Mouse (Mus musculus) midbrain, embryonic 14.5 days (tissue): ENCODE measurements at regions not wholly inside any gene's neighbourhood (a gene's known extent, or its start where the extent isn't known, plus 50 kb on each side); places are given as distances from the start of the nearest gene placed in this dataset.

Experiments used
- ATAC-seq: fragments of 200-750 bp; cut with Nextera tagmentation; 2 replicates; pipeline ENCODE4 v1.8.0; 2017; ENCODE audit warnings: moderate number of reproducible peaks, moderate library complexity; ENCODE audit not compliant: low FRiP score, low TSS enrichment
- DNase-seq: peaks from one replicate; pipeline ENCODE4 v3.0.0-alpha.2; 2015
- H3K27ac ChIP-seq: fragments of 300-500 bp; sonication (generic); replicated peaks from 2 replicates; pipeline ENCODE4 v1.5.1; 2014; ENCODE audit warnings: mild to moderate bottlenecking, low read depth, low read length, moderate library complexity
- H3K27me3 ChIP-seq: fragments of 300-500 bp; sonication (generic); 2 replicates; pipeline ENCODE4 v1.6.1; 2014; ENCODE audit warnings: low read length, control low read depth, mixed read lengths; ENCODE audit not compliant: control insufficient read depth, insufficient read depth
- H3K36me3 ChIP-seq: fragments of 300-500 bp; sonication (generic); 2 replicates; pipeline ENCODE4 v1.6.1; 2014; ENCODE audit warnings: low read length, control low read depth; ENCODE audit not compliant: control insufficient read depth, insufficient read depth
- H3K4me1 ChIP-seq: fragments of 300-500 bp; sonication (generic); 2 replicates; pipeline ENCODE4 v1.6.1; 2014; ENCODE audit warnings: mild to moderate bottlenecking, antibody characterized with exemption, low read length, control low read depth; ENCODE audit not compliant: control insufficient read depth, insufficient read depth
- H3K4me2 ChIP-seq: fragments of 300-500 bp; sonication (generic); 2 replicates; pipeline ENCODE4 v1.6.1; 2014; ENCODE audit warnings: mild to moderate bottlenecking, low read length, moderate library complexity
- H3K4me3 ChIP-seq: fragments of 300-500 bp; sonication (generic); replicated peaks from 2 replicates; pipeline ENCODE4 v1.5.1; 2014; ENCODE audit warnings: low read depth, low read length
- H3K9ac ChIP-seq: fragments of 300-500 bp; sonication (generic); replicated peaks from 2 replicates; pipeline ENCODE4 v1.6.1; 2014; ENCODE audit warnings: mild to moderate bottlenecking, low read length, moderate library complexity
- H3K9me3 ChIP-seq: fragments of 300-500 bp; sonication (generic); 2 replicates; pipeline ENCODE4 v1.6.1; 2016; ENCODE audit warnings: low read length, control low read depth, mixed read lengths; ENCODE audit not compliant: control insufficient read depth
- WGBS: fragments of 180-500 bp; shearing (Covaris S2); extraction: QIAGEN DNeasy Blood & Tissue Kit; methylation state at CpG from one replicate; pipeline ENCODE4 v1.1.7; 2014; 5-methylcytosine and 5-hydroxymethylcytosine counted together

GRCm38 (mm10) chr9:69870182-69870581, 109.4 kb upstream of the Foxb1 start:
- DNase-seq (no peak), ATAC-seq (no peak)
- Histone ChIP-seq H3K27ac (no peak overlapping the region), H3K4me3 (no peak overlapping the region), H3K4me2 (no peak overlapping the region), H3K9me3 (no peaks in the 10 kb centered on the region), H3K27me3 (no peaks in the 10 kb centered on the region), H3K4me1 (no peaks in the 10 kb centered on the region), H3K36me3 (no peaks in the 10 kb centered on the region), H3K9ac (no peak overlapping the region)
- 88% methylated on average over 4 of the region's 4 CpGs for WGBS

- no peak for DNase-seq
- no peaks in the 10 kb centered on the region for H3K36me3 ChIP-seq
- H3K9me3 ChIP-seq, result no peaks in the 10 kb centered on the region
- 83% methylated on average over 5 of the region's 5 CpGs for WGBS
- no peak overlapping the region for H3K4me3 ChIP-seq
- H3K27me3 ChIP-seq, result no peaks in the 10 kb centered on the region
- no peak for ATAC-seq
- H3K9ac ChIP-seq, result no peak overlapping the region
- no peak overlapping the region for H3K4me2 ChIP-seq
- H3K27ac ChIP-seq, result no peak overlapping the region
- no peaks in the 10 kb centered on the region for H3K4me1 ChIP-seq
Observed at GRCm38 (mm10) chr9:69886351-69886750, 102.9 kb upstream of the Bnip2 start.

- Histone ChIP-seq H3K9ac (no peak overlapping the region), H3K27ac (peak overlapping the region; percentile 14), H3K9me3 (no peaks in the 10 kb centered on the region), H3K36me3 (no peaks in the 10 kb centered on the region), H3K4me3 (no peak overlapping the region), H3K27me3 (no peaks in the 10 kb centered on the region), H3K4me2 (peak overlapping the region; percentile 15; the same call in 1 of the 2 replicates), H3K4me1 (peaks cover 18% of the 10 kb centered on the region)
- WGBS, result 38% methylated on average over 10 of the region's 10 CpGs
- ATAC-seq (no peak), DNase-seq (peak; percentile 55)
Observed at GRCm38 (mm10) chr9:69898016-69898415, 91.2 kb upstream of the Bnip2 start.

GRCm38 (mm10) chr9:69899371-69899770, 89.9 kb upstream of the Bnip2 start:
- peaks cover 18% of the 10 kb centered on the region for H3K4me1 ChIP-seq
- peak overlapping the region; percentile 41 for H3K4me2 ChIP-seq
- H3K4me3 ChIP-seq, result no peak overlapping the region
- H3K9ac ChIP-seq, result no peak overlapping the region
- H3K27me3 ChIP-seq, result no peaks in the 10 kb centered on the region
- H3K9me3 ChIP-seq, result no peaks in the 10 kb centered on the region
- 10% methylated on average over 11 of the region's 11 CpGs for WGBS
- no peak overlapping the region for H3K27ac ChIP-seq
- H3K36me3 ChIP-seq, result no peaks in the 10 kb centered on the region
- DNase-seq (peak; percentile 89), ATAC-seq (no peak)

GRCm38 (mm10) chr9:69900871-69901270, 88.4 kb upstream of the Bnip2 start:
- H3K27ac ChIP-seq, result no peak overlapping the region
- no peaks in the 10 kb centered on the region for H3K36me3 ChIP-seq
- H3K27me3 ChIP-seq, result no peaks in the 10 kb centered on the region
- H3K4me1 ChIP-seq, result peaks cover 18% of the 10 kb centered on the region
- no peak overlapping the region for H3K4me3 ChIP-seq
- no peak overlapping the region for H3K9ac ChIP-seq
- 69% methylated on average over 6 of the region's 6 CpGs for WGBS
- H3K4me2 ChIP-seq, result no peak overlapping the region
- DNase-seq, result peak; percentile 15
- H3K9me3 ChIP-seq, result no peaks in the 10 kb centered on the region
- no peak for ATAC-seq

GRCm38 (mm10) chr9:69907123-69907945, 81.9 kb upstream of the Bnip2 start:
- WGBS, result 22% methylated on average over 21 of the region's 21 CpGs
- ATAC-seq (no peak), DNase-seq (peak; percentile 66)
- Histone ChIP-seq H3K4me2 (peak overlapping the region; percentile 47), H3K9ac (no peak overlapping the region; the same call in 1 of the 2 replicates), H3K27me3 (peaks cover 4% of the 10 kb centered on the region; the same call in 1 of the 2 replicates), H3K4me3 (0 out of 2 replicates have a peak overlapping the region, but pooled peaks have one; percentile 5), H3K9me3 (no peaks in the 10 kb centered on the region), H3K4me1 (peaks cover 7% of the 10 kb centered on the region), H3K27ac (peak overlapping the region; percentile 55), H3K36me3 (no peaks in the 10 kb centered on the region)

GRCm38 (mm10) chr9:69910621-69911020, 78.6 kb upstream of the Bnip2 start:
- H3K4me2 ChIP-seq, result no peak overlapping the region
- H3K27me3 ChIP-seq, result peaks cover 4% of the 10 kb centered on the region; the same call in 1 of the 2 replicates
- H3K4me1 ChIP-seq, result peaks cover 7% of the 10 kb centered on the region
- H3K36me3 ChIP-seq, result no peaks in the 10 kb centered on the region
- no peaks in the 10 kb centered on the region for H3K9me3 ChIP-seq
- DNase-seq, result no peak
- ATAC-seq, result no peak
- no peak overlapping the region for H3K27ac ChIP-seq
- WGBS, result 93% methylated on average over 4 of the region's 4 CpGs
- no peak overlapping the region for H3K4me3 ChIP-seq
- H3K9ac ChIP-seq, result no peak overlapping the region

GRCm38 (mm10) chr9:69928126-69928525, 61.1 kb upstream of the Bnip2 start:
- WGBS, result 67% methylated on average over 2 of the region's 2 CpGs
- Histone ChIP-seq H3K4me1 (no peaks in the 10 kb centered on the region), H3K4me3 (no peak overlapping the region), H3K27me3 (no peaks in the 10 kb centered on the region), H3K36me3 (no peaks in the 10 kb centered on the region), H3K9ac (no peak overlapping the region), H3K4me2 (no peak overlapping the region), H3K27ac (no peak overlapping the region), H3K9me3 (no peaks in the 10 kb centered on the region)
- ATAC-seq (no peak), DNase-seq (no peak)

GRCm38 (mm10) chr9:69937863-69938262, 51.4 kb upstream of the Bnip2 start:
- H3K9ac ChIP-seq, result no peak overlapping the region
- no peak overlapping the region for H3K27ac ChIP-seq
- H3K27me3 ChIP-seq, result no peaks in the 10 kb centered on the region
- no peak overlapping the region for H3K4me2 ChIP-seq
- ATAC-seq (no peak), DNase-seq (peak; percentile 45)
- H3K9me3 ChIP-seq, result no peaks in the 10 kb centered on the region
- H3K4me1 ChIP-seq, result no peaks in the 10 kb centered on the region
- no peaks in the 10 kb centered on the region for H3K36me3 ChIP-seq
- 78% methylated on average over 3 of the region's 3 CpGs for WGBS
- H3K4me3 ChIP-seq, result no peak overlapping the region
